Mouse (Mus musculus) layer of hippocampus, adult 9-11 months (tissue): ENCODE results near the gene Pglyrp2.
A peak's percentile ranks its signal among the peaks of the same experiment; 100 is the strongest.

Experiments
- DNase-seq: peaks from one replicate; pipeline ENCODE4 v3.0.0; 2022

Pglyrp2 gene

GRCm38 (mm10) chr17:32402011-32402778 lies 21.8 kb downstream of the Pglyrp2 start:
- DNase-seq, result no peak

GRCm38 (mm10) chr17:32396266-32396665 lies 27.7 kb downstream of the Pglyrp2 start:
- no peak for DNase-seq

GRCm38 (mm10) chr17:32393944-32394343 lies 30.0 kb downstream of the Pglyrp2 start:
- no peak for DNase-seq

GRCm38 (mm10) chr17:32389101-32389659 lies 34.8 kb downstream of the Pglyrp2 start, which contains the start of gene Wiz:
TSS of gene Wiz (minus strand) at chr17:32389439.
- peak; percentile 95 for DNase-seq

GRCm38 (mm10) chr17:32388370-32389100 lies 35.4 kb downstream of the Pglyrp2 start:
- no peak for DNase-seq

- no peak for DNase-seq
These were observed 36.0 kb downstream of the Pglyrp2 start for GRCm38 (mm10) chr17:32387986-32388369.

GRCm38 (mm10) chr17:32386659-32387432 lies 37.1 kb downstream of the Pglyrp2 start:
- DNase-seq, result no peak

GRCm38 (mm10) chr17:32383661-32384060 lies 40.3 kb downstream of the Pglyrp2 start:
- DNase-seq, result no peak

- DNase-seq, result no peak
These were observed 41.4 kb downstream of the Pglyrp2 start for GRCm38 (mm10) chr17:32382576-32382975.

- no peak for DNase-seq
These were observed 45.2 kb downstream of the Pglyrp2 start for GRCm38 (mm10) chr17:32378786-32379185.

GRCm38 (mm10) chr17:32377137-32377536 lies 46.8 kb downstream of the Pglyrp2 start:
- no peak for DNase-seq

GRCm38 (mm10) chr17:32376475-32376874 lies 47.5 kb downstream of the Pglyrp2 start:
- DNase-seq, result no peak

- no peak for DNase-seq
These were observed 54.9 kb downstream of the Pglyrp2 start for GRCm38 (mm10) chr17:32368991-32369578.

GRCm38 (mm10) chr17:32367706-32368105 lies 56.3 kb downstream of the Pglyrp2 start:
- no peak for DNase-seq

- DNase-seq, result no peak
These were observed 58.7 kb downstream of the Pglyrp2 start for GRCm38 (mm10) chr17:32365296-32365695.

- no peak for DNase-seq
These were observed 59.1 kb downstream of the Pglyrp2 start for GRCm38 (mm10) chr17:32364850-32365249.

- DNase-seq, result peak; percentile 89
These were observed 59.6 kb downstream of the Pglyrp2 start for GRCm38 (mm10) chr17:32364331-32364730.

- no peak for DNase-seq
These were observed 60.1 kb downstream of the Pglyrp2 start for GRCm38 (mm10) chr17:32363821-32364301.

GRCm38 (mm10) chr17:32362686-32363085 lies 61.3 kb downstream of the Pglyrp2 start:
- DNase-seq, result no peak
